Mouse (Mus musculus) testis, adult 2 months (tissue): ENCODE measurements at regions not wholly inside any gene's neighbourhood (a gene's known extent, or its start where the extent isn't known, plus 50 kb on each side); places are given as distances from the start of the nearest gene placed in this dataset.

ENCODE experiments used
- CTCF ChIP-seq: fragments of 200-500 bp; IDR thresholded peaks from 2 replicates; pipeline ENCODE4 v1.5.1; 2012; ENCODE audit warnings: low read depth, mild to moderate bottlenecking, inconsistent platforms, low read length, moderate library complexity; ENCODE audit not compliant: control insufficient read depth, insufficient read depth, insufficient replicate concordance
- POLR2A ChIP-seq: fragments of 200-500 bp; IDR thresholded peaks from 2 replicates; pipeline ENCODE4 v1.6.1; 2012; ENCODE audit warnings: low read depth, mild to moderate bottlenecking, inconsistent platforms, low read length, moderate library complexity; ENCODE audit not compliant: control insufficient read depth

DNA sequence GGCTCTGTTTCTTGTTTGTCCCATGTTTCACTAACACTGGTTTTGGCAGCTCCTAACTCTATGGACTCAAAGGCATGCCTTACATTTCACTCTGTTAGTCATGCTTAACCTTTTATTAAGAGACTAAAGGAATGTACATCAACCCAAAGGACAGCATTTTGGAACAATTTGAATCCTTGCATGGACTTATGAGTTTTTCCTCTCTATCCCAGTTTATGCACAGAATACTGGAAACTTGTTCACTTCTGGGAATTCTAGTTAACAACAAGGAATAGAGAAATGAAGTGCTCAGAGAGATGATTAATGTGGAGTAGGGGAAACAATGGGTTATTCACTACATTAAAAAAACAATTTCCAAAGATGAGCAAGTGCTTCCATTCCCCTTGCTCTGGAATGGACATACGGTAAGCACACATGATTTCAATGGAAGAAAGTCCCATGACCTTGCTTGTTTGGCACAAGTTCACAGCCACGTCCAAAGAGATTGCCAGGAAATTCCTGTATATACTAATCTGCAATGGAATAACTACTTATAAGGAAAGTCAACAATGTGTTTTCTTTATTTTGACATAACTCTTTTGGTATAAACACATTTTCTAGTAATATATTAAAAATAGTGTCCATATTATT, 313.9 kb upstream of the Rasgrp1 start:
- TF ChIP-seq POLR2A, result no peak
- no peak for TF ChIP-seq CTCF
